Comparison of ENCODE assay signal across 8 mouse cellular contexts in genomic region chr13:51569685-51570068, GRCm38 (mm10). TPM values are rescaled to one million over a fixed set of nuclear protein-coding genes. Genes with fewer than 3 reads are reported as not detected.
DNase-seq lines count a peak whose midpoint lies in the region; ATAC-seq and TF ChIP-seq lines count a peak whose summit lies in the region.

No protein-coding gene starts in this region.

- peak overlapping the region; percentile 82 for H3K4me2 ChIP-seq in lung, embryonic 15.5 days
- H3K4me2 ChIP-seq in limb, embryonic 13.5 days (replicated peaks): peak overlapping the region; percentile 95
- peak overlapping the region; percentile 64 for H3K4me2 ChIP-seq in stomach, postnatal 0 days (replicated peaks; ENCODE audit: low read depth)

- H3K27me3 ChIP-seq in lung, embryonic 15.5 days: peaks cover 67% of the 10 kb centered on the region
- peaks cover 84% of the 10 kb centered on the region for H3K27me3 ChIP-seq in limb, embryonic 13.5 days
- peaks cover 6% of the 10 kb centered on the region; the same call in 1 of the 2 replicates for H3K27me3 ChIP-seq in stomach, postnatal 0 days (ENCODE audit: control insufficient read depth, insufficient read depth, low read length)

- TF ChIP-seq CTCF in lung, adult 2 months (IDR thresholded peaks at IDR 0.05; ENCODE audit: insufficient read depth, low read length): no peak
- TF ChIP-seq CTCF in stomach, postnatal 0 days (IDR thresholded peaks at IDR 0.05; ENCODE audit: low read depth): no peak

- peaks cover 32% of the 10 kb centered on the region for H3K4me1 ChIP-seq in lung, embryonic 15.5 days
- no peaks in the 10 kb centered on the region for H3K4me1 ChIP-seq in lung, adult 2 months (ENCODE audit: control insufficient read depth, insufficient read depth, low read length)
- peaks cover 38% of the 10 kb centered on the region for H3K4me1 ChIP-seq in limb, embryonic 13.5 days
- no peaks in the 10 kb centered on the region; the same call in 1 of the 2 replicates for H3K4me1 ChIP-seq in stomach, postnatal 0 days (replicated peaks; ENCODE audit: control insufficient read depth, insufficient read depth)

- H3K27ac ChIP-seq in lung, embryonic 15.5 days: no peak overlapping the region
- no peak overlapping the region for H3K27ac ChIP-seq in limb, embryonic 13.5 days
- H3K27ac ChIP-seq in stomach, postnatal 0 days (replicated peaks): no peak overlapping the region

- peak; percentile 45 to 59 for DNase-seq in cerebellum, postnatal 10 days
- no peak for DNase-seq in cerebellum, postnatal 4 days (ENCODE audit: low spot score in 2 of 2)
- no peak for DNase-seq in lung, adult 2 months
- DNase-seq in stomach, postnatal 0 days (ENCODE audit: low spot score): no peak
- no peak for DNase-seq in urinary bladder, postnatal 14 days (ENCODE audit: low spot score)
- no peak for DNase-seq in kidney, postnatal 4 days

- TF ChIP-seq EP300 in stomach, postnatal 0 days (optimal IDR thresholded peaks at IDR 0.05): no peak

- 3% methylated on average over 7 of the region's 7 CpGs for WGBS in lung, embryonic 15.5 days
- 5% methylated on average over 7 of the region's 7 CpGs for WGBS in lung, adult 2 months
- WGBS in limb, embryonic 13.5 days: 1% methylated on average over 7 of the region's 7 CpGs
- 3% methylated on average over 7 of the region's 7 CpGs for WGBS in stomach, postnatal 0 days

- ATAC-seq in lung, embryonic 15.5 days (ENCODE audit: borderline replicate concordance, extremely low read depth, low FRiP score, low TSS enrichment): no peak; the same call in 1 of the 2 replicates
- no peak for ATAC-seq in limb, embryonic 13.5 days (ENCODE audit: low FRiP score, low read depth)
- ATAC-seq in stomach, postnatal 0 days (ENCODE audit: low FRiP score, low TSS enrichment): peak; percentile 25

- H3K9ac ChIP-seq in lung, embryonic 15.5 days: no peak overlapping the region
- no peak overlapping the region for H3K9ac ChIP-seq in limb, embryonic 13.5 days
- H3K9ac ChIP-seq in stomach, postnatal 0 days (ENCODE audit: low read length): no peak overlapping the region

- peak overlapping the region; percentile 40 for H3K4me3 ChIP-seq in lung, embryonic 15.5 days
- no peak overlapping the region for H3K4me3 ChIP-seq in lung, adult 2 months (replicated peaks; ENCODE audit: extremely low read depth, low read depth, low read length)
- H3K4me3 ChIP-seq in limb, embryonic 13.5 days: peak overlapping the region; percentile 41
- peak overlapping the region; percentile 34; the same call in 1 of the 2 replicates for H3K4me3 ChIP-seq in stomach, postnatal 0 days (ENCODE audit: low read depth, low read length)

- TF ChIP-seq POLR2A in lung, adult 2 months (IDR thresholded peaks at IDR 0.05; ENCODE audit: borderline replicate concordance, extremely low read depth, low read depth, low read length): no peak

- H3K9me3 ChIP-seq in lung, embryonic 15.5 days: no peaks in the 10 kb centered on the region
- H3K9me3 ChIP-seq in limb, embryonic 13.5 days: no peaks in the 10 kb centered on the region
- no peaks in the 10 kb centered on the region for H3K9me3 ChIP-seq in stomach, postnatal 0 days (ENCODE audit: control insufficient read depth, low read length)

- no peaks in the 10 kb centered on the region for H3K36me3 ChIP-seq in lung, embryonic 15.5 days
- no peaks in the 10 kb centered on the region for H3K36me3 ChIP-seq in limb, embryonic 13.5 days
- H3K36me3 ChIP-seq in stomach, postnatal 0 days (ENCODE audit: control insufficient read depth, insufficient read depth, low read length): no peaks in the 10 kb centered on the region

RNA-seq across cellular contexts. Expression of gene Shc3, which starts 0.5 kb away (rescaled TPM):
- 0.16 and 0.25 TPM in 2 replicates for polyA plus RNA-seq in lung, embryonic 15.5 days (2015; fragmentation: Nextera tagmentation; extraction: Ambion mirVana)
- polyA plus RNA-seq in lung, adult 2 months (2012; rRNA removed): 0.22 and 0.45 TPM in 2 replicates
- polyA plus RNA-seq in limb, embryonic 13.5 days (2015; fragmentation: Nextera tagmentation; extraction: Ambion mirVana): 0.69 and 0.73 TPM in 2 replicates
- polyA plus RNA-seq in stomach, postnatal 0 days (2015; fragmentation: Nextera tagmentation; extraction: Ambion mirVana): 0.28 and 0.31 TPM in 2 replicates

Comparison
In these comparisons a context has a peak if more than half of its experiments do, and no peak if none do; other contexts are left out.
1. DNase-seq: peak in cerebellum, postnatal 10 days (2 of 2); none in cerebellum, postnatal 4 days (0 of 2), lung, adult 2 months (single experiment), stomach, postnatal 0 days (single experiment), urinary bladder, postnatal 14 days (single experiment) and kidney, postnatal 4 days (0 of 2).
2. Peak in every context shown above with its lines, with median percentiles within 50 percentile points of each other: H3K4me2 ChIP-seq.